Mouse (Mus musculus): ENCODE measurements at regions not wholly inside any gene's neighbourhood (a gene's known extent, or its start where the extent isn't known, plus 50 kb on each side); places are given as distances from the start of the nearest gene placed in this dataset.

DNA sequence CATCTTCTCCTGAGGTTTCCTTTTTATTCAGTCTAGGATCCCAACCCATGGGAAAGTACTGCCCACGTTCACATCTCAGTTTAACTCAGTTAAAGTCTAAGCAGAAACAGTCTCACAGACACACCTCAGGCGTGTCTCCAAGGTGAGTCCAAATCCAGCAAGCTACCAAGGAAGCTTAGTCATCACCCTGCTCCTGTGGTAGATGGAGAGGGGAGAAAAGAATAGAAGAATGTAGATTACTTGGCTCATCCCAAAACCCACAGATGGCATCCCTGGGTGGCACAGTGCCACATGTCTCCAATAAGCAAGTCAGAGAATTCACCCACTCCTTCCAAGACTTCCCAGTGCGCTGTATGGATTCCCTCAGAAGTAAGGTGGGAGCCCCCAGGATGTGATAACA, 199.2 kb downstream of the Pdcd6ip start:
- ATAC-seq (replicated peaks in 1 of 2; ENCODE audit: insufficient read depth in 1 of 2, low FRiP score in 2 of 2, low TSS enrichment in 1 of 2, low read depth in 1 of 2, poor library complexity in 2 of 2, severe bottlenecking in 2 of 2) = no peak

DNA sequence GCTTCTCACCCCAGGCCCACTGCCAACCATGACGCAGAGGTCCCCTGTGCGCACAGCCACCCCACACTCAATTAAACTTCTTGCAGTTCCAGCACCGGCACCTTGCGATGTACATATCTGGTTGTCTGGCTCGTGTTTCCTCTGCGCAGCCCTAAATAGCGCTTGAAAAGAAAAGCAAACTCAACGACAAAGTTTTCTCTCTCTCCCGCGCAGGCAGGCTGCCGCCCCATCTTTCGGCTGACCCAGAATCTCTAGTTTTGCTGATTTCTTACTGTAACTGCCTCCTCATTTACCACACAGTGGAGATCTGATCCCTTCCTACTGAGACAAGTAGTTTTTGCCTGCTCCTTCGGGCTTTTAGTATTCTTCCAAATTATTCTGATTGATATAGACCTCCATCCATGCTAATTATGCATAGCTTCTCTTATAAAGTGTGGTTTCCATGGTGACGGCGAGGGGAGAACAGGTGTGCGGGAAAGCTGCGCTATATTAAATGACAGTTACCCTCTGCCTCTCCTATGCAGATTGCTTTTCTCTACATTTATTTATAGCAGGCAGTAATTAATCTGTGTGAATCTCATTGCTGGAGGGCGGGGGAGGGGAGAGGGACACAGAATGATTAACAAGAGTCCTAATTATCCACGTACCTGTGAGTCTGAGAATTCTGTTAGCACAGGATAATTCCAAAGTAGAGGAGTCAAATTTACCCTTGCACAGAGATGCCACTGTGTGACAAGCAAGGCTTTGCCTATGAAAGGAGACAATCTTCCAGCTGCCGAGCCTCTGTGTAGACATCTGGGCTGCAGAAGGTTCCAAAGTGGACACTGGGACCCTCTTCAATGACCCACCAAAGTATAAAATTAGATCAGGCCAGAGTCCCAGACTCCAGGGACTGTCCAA, 200.2 kb downstream of the Pdcd6ip start:
- no peak for ATAC-seq (replicated peaks in 1 of 2; ENCODE audit: insufficient read depth in 1 of 2, low FRiP score in 2 of 2, low TSS enrichment in 1 of 2, low read depth in 1 of 2, poor library complexity in 2 of 2, severe bottlenecking in 2 of 2)

DNA sequence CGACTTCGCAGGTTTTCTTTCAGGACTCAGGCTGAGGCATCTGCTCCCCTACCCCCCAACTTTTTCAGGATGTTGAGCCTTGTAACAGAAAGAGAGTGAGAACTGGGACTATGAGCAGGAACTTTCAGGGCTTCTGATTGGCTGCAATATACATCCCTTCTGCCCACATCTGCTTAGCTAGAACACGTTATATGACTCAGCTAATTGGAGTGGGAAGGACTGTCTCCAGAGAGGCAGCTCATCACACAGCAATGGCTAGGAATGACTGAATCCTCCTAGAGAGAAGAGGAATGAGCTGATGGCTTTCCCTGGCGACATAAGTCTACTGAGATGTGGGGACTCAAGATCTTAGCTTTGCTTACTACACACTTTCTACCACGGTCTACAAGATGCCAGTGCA, 208.8 kb downstream of the Pdcd6ip start:
- no peak for ATAC-seq (replicated peaks in 1 of 2; ENCODE audit: insufficient read depth in 1 of 2, low FRiP score in 2 of 2, low TSS enrichment in 1 of 2, low read depth in 1 of 2, poor library complexity in 2 of 2, severe bottlenecking in 2 of 2)

GRCm38 (mm10) chr9:113496176-113496732, 211.8 kb downstream of the Pdcd6ip start:
- ATAC-seq (replicated peaks in 1 of 2; ENCODE audit: insufficient read depth in 1 of 2, low FRiP score in 2 of 2, low TSS enrichment in 1 of 2, low read depth in 1 of 2, poor library complexity in 2 of 2, severe bottlenecking in 2 of 2) = no peak

DNA sequence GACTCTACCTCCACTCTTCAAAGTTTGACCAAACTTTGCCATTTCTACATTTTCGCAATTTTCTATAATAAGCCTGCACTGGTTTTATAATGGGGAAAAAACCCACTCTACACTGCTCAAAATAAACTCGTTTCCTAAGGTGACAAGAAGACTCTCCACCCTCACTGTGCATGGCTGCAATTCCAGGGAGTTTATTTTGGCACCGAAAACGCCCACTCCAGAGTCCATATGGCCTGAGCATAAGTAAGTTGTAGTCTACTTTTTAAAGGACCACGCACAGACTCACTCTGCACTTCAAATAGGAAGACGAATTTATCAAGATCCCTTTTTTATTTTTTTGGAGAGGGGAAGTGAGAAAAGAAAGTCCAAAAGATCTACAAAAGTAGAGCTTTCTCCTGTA, 219.4 kb downstream of the Pdcd6ip start:
- ATAC-seq (replicated peaks in 1 of 2; ENCODE audit: insufficient read depth in 1 of 2, low FRiP score in 2 of 2, low TSS enrichment in 1 of 2, low read depth in 1 of 2, poor library complexity in 2 of 2, severe bottlenecking in 2 of 2) = no peak

- no peak for ATAC-seq (replicated peaks in 1 of 2; ENCODE audit: insufficient read depth in 1 of 2, low FRiP score in 2 of 2, low TSS enrichment in 1 of 2, low read depth in 1 of 2, poor library complexity in 2 of 2, severe bottlenecking in 2 of 2)
These were observed 221.5 kb downstream of the Pdcd6ip start for GRCm38 (mm10) chr9:113486494-113487081.

GRCm38 (mm10) chr9:113479897-113480296, 228.2 kb downstream of the Pdcd6ip start:
- no peak for ATAC-seq (replicated peaks in 1 of 2; ENCODE audit: insufficient read depth in 1 of 2, low FRiP score in 2 of 2, low TSS enrichment in 1 of 2, low read depth in 1 of 2, poor library complexity in 2 of 2, severe bottlenecking in 2 of 2)

DNA sequence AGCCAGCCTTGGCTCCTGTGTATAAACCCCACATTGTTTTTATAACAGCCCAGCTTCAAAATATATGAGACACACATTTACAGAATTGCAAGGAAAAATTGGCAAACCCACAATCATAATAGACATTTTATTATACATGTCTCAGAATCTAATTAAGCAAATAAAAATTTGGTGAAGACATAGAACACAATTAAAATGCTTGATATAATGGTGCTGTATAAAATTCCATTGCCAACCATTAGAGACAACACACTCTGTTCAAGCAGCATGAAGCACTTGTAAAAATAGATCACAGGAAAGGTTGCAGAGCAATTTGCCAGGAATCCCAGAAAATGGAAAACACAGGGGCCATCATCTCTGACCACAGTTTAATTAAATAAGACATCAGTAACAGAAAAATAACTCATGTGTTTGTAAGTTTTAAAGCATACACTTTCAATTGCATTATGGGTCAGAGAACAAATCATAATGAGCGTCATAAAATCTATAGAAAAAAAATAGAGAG, 229.2 kb downstream of the Pdcd6ip start:
- no peak for ATAC-seq (replicated peaks in 1 of 2; ENCODE audit: insufficient read depth in 1 of 2, low FRiP score in 2 of 2, low TSS enrichment in 1 of 2, low read depth in 1 of 2, poor library complexity in 2 of 2, severe bottlenecking in 2 of 2)

GRCm38 (mm10) chr9:113471781-113472180, 236.3 kb downstream of the Pdcd6ip start:
- no peak for ATAC-seq (replicated peaks in 1 of 2; ENCODE audit: insufficient read depth in 1 of 2, low FRiP score in 2 of 2, low TSS enrichment in 1 of 2, low read depth in 1 of 2, poor library complexity in 2 of 2, severe bottlenecking in 2 of 2)

GRCm38 (mm10) chr9:113462888-113463287, 245.2 kb downstream of the Pdcd6ip start:
- no peak for ATAC-seq (replicated peaks in 1 of 2; ENCODE audit: insufficient read depth in 1 of 2, low FRiP score in 2 of 2, low TSS enrichment in 1 of 2, low read depth in 1 of 2, poor library complexity in 2 of 2, severe bottlenecking in 2 of 2)

- ATAC-seq (replicated peaks in 1 of 2; ENCODE audit: insufficient read depth in 1 of 2, low FRiP score in 2 of 2, low TSS enrichment in 1 of 2, low read depth in 1 of 2, poor library complexity in 2 of 2, severe bottlenecking in 2 of 2) = no peak
These were observed 245.7 kb downstream of the Pdcd6ip start for GRCm38 (mm10) chr9:113462267-113462887.

GRCm38 (mm10) chr9:113459885-113460284, 248.2 kb downstream of the Pdcd6ip start:
- no peak for ATAC-seq (replicated peaks in 1 of 2; ENCODE audit: insufficient read depth in 1 of 2, low FRiP score in 2 of 2, low TSS enrichment in 1 of 2, low read depth in 1 of 2, poor library complexity in 2 of 2, severe bottlenecking in 2 of 2)

DNA sequence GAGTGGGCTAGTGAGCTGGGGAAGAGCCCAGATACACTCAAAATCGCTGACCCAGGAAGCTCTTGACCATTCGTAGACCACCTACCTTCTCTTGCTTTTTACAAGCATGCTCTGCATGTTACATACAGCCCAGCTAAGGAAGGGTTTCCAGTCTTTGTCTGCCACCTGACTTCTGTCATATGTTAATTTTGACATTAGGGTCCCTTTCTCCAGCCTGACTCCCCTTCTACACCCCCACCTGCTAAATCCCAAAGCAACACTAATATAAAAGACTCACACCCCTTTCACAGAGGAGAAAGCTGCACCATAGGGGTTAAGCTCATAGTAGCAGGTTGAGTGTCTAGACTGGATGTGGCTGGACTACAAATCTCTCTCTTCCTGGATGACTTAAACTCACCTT, 248.8 kb downstream of the Pdcd6ip start:
- ATAC-seq (replicated peaks in 1 of 2; ENCODE audit: insufficient read depth in 1 of 2, low FRiP score in 2 of 2, low TSS enrichment in 1 of 2, low read depth in 1 of 2, poor library complexity in 2 of 2, severe bottlenecking in 2 of 2) = no peak

DNA sequence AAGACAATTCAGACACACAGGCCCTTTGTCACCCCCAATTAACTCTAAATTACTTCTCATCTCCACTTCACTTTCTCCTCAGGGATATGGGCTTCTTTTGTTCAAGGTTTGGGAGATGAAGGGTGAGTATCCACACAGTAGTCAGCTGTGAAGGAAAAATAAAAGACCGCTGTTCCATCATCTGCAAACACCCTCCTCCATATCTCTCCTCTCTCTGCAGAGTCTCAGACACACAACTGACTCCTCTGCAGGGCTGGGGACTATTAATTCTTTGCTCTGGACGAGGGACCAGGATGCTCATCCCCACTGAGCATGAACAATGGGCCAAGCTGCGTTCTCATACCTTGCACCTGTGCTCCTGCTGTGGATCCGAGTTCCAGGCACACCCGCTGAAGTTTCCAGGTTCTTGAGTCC, 249.3 kb downstream of the Pdcd6ip start:
- ATAC-seq (replicated peaks in 1 of 2; ENCODE audit: insufficient read depth in 1 of 2, low FRiP score in 2 of 2, low TSS enrichment in 1 of 2, low read depth in 1 of 2, poor library complexity in 2 of 2, severe bottlenecking in 2 of 2) = no peak

DNA sequence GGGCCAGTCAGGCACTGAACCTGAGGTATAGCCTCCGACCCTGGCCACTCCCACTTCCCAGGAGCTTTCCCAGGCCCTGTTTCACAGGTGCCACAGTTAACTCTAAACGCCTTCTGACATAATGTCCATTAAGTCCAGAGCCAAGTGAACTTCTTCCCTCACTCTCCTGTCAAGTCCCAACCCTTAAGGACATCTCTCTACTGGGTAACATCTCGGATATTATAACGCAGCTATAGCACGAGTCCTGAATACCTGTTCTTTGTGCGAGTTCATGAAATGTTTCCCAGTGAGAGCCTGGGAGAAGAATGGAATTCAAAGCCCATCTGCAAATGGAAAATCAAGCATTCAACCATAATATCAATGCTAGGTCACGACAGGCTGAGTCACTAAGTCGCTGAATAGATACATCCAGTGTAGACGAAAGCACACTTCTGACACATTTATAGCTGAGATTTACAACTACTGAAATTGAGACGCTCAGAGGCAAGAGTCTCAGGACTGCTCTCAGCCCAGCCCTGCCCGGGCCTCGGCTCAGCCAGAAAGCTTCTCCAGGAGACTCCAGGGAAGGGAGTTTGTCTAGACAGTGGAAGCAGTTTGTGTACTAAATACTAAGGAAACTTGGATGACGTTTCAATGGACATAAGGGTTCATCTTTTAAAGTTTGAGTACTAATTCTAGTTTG, 250.7 kb downstream of the Pdcd6ip start:
- no peak for ATAC-seq (replicated peaks in 1 of 2; ENCODE audit: insufficient read depth in 1 of 2, low FRiP score in 2 of 2, low TSS enrichment in 1 of 2, low read depth in 1 of 2, poor library complexity in 2 of 2, severe bottlenecking in 2 of 2)

DNA sequence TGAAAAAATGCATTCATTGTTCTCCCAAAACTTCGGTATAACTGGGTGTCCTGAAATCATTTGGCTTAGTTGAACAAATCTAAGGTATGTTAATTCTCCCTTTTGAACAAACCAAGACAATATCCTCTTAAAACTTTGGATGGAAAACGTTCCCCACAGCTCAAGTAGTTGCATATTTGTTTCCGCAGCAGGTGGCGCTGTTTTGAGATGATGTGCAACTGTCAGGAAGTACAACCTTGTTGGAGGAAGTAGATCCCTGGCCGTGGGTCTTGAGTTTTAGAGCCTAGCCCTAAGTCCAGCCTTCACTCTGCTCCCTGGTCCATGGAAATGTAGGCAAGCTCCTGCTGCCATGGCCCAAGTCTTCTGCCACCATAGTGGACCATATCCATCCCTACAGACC, 252.5 kb downstream of the Pdcd6ip start:
- no peak for ATAC-seq (replicated peaks in 1 of 2; ENCODE audit: insufficient read depth in 1 of 2, low FRiP score in 2 of 2, low TSS enrichment in 1 of 2, low read depth in 1 of 2, poor library complexity in 2 of 2, severe bottlenecking in 2 of 2)

DNA sequence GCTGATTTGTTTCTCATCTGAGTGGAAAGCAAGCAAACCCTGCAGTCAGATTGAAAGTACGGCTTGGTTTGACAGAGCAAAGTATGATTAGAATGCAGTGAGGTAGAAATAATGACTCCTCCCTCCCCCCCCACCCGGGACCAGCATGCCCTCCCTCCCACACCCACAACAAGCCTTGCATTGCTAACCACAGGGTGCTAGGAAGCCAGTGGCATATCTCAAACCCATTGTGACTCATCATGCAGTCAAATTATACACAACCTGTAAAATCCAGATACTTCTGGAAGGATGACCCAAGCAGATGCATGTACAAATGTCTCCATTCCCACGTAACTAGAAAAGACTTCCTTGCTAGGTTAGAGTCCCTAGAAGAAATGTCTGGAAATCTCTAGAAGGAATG, 254.8 kb downstream of the Pdcd6ip start:
- ATAC-seq (replicated peaks in 1 of 2; ENCODE audit: insufficient read depth in 1 of 2, low FRiP score in 2 of 2, low TSS enrichment in 1 of 2, low read depth in 1 of 2, poor library complexity in 2 of 2, severe bottlenecking in 2 of 2) = no peak
